Mouse (Mus musculus) adrenal gland, postnatal 36 days (tissue): ENCODE measurements around the gene Itch. TPM values are rescaled to one million over a fixed set of nuclear protein-coding genes. Genes with fewer than 3 reads are reported as not detected.
"Not testable (repeated sequence)": the region's sequence is repeated elsewhere in the genome, so short reads cannot be mapped to it uniquely, and the experiment has no call there.

ENCODE experiments used
- DNase-seq, 2 experiments: peaks; one replicate each; pipeline ENCODE4 v3.0.0; 2021; ENCODE audit warnings: mixed read lengths in 1 of 2
- long read RNA-seq, 2 experiments: library from polyadenylated mRNA; stranded (forward); transcript quantifications; one replicate each; pipeline ENCODE4 v2.0.0; 2021; ENCODE audit warnings: borderline sequencing depth in 2 of 2
- total RNA-seq, 2 experiments: library from RNA; stranded (reverse); gene quantifications; 2 replicates each; pipeline ENCODE4 v1.2.3; 2021

Itch gene
- total RNA-seq = 10 to 100 TPM; 47.1 to 51.2 TPM
- long read RNA-seq, experiment 1, full-length matches to known transcripts = 5 of 10 reads
- long read RNA-seq, experiment 1, partial matches to known transcripts = 1 of 10 reads
- long read RNA-seq, experiment 1, other reads (novel, unspliced or antisense) = 4 of 10 reads
- long read RNA-seq, experiment 2, full-length matches to known transcripts = 3 of 5 reads
- long read RNA-seq, experiment 2, partial matches to known transcripts = 1 of 5 reads
- long read RNA-seq, experiment 2, other reads (novel, unspliced or antisense) = 1 of 5 reads

GRCm38 (mm10) chr2:155133011-155133976 is at the start of gene Itch:
Gene Itch (plus strand): TSS chr2:155133509.
- DNase-seq = peak; percentile 95 to 96

- DNase-seq = no peak
These were observed 48.8 kb upstream of the Itch start for GRCm38 (mm10) chr2:155084546-155084945.

GRCm38 (mm10) chr2:155086328-155086727 is 47.0 kb upstream of the Itch start:
- no peak for DNase-seq

DNA sequence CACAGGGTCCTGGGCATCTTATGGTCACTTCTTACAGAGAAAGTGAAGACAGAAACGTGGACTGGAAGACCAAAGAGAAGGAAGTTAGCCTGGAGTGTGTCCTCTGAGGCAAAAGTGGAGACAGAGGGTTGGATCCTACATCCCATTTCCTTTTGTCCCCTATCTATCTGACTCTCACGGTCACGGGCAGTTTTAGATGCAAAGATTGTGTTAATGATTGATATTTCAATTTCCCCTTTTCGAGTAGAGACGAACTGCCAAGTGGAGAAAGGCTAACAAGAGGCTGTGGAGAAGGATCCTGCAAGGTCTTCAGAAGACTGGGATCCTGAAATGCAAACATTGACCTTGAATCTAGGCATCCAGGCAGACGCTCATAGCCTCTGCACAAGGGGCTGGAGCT is 45.0 kb upstream of the Itch start:
- DNase-seq = no peak

DNA sequence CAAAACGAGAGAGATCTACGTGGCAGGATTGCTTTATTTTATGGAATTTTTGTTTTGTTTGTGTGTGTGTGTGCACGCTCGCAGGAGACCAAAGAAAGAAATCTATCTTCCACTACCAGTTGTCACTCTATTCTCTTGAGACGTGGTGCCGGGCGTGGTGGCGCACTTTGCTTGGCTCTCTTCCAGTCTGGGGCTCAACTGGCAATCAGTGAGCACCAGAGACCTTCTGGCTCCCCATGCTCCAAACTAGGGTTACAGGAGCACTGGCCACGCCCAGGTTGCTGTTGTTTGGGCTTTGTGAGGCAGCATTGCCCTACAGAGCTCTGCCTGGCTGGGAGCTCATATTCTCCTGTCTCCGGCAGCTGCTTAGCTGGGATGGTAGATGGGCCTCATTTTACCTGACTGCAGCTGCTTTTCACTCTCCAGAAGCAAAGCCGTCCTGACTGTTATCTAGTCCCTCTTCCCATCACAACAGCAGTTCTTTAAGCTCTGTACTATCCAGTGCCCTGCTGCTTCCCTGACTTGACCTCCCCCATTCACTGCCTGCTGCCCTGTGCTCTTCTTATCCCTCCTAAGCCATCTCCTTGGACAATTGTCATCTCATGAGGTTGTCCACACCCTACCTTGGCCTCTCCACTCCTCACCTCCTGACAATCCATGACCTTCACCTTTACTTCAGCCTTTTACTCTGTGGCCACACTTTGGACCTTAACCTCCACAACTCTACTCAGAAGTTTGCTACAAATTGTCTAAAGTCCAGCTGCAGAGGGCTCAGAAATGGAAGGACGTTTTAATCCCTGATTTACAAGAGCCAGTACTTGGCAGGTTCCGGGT is 42.2 kb upstream of the Itch start:
- DNase-seq = peak; percentile 36 to 49

GRCm38 (mm10) chr2:155091743-155092075 is 41.6 kb upstream of the Itch start:
- no peak for DNase-seq

DNA sequence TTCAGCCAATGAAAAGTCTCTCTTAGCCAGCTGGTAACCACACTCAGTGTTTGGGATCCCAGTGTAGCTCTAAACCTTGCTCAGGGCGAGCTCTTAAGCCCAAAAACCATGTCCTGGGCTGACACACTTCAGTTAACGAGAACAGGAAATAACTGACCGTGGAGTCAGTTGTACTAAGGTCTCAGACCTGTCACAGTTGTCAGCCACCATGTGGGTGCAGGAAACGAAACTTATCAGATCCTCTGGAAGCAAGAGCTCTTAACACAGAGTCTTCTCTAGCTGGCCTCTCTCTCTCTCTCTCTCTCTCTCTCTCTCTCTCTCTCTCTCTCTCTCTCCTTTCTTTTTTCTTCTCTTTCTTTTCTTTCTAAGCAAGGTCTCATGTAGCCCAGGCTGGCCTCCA is 39.9 kb upstream of the Itch start:
- DNase-seq = no peak

GRCm38 (mm10) chr2:155098720-155099380 is 34.5 kb upstream of the Itch start:
- DNase-seq = peak in 1 of 2 experiments; percentile 45

- peak; percentile 36 to 44 for DNase-seq
These were observed 33.9 kb upstream of the Itch start for GRCm38 (mm10) chr2:155099421-155099820.

GRCm38 (mm10) chr2:155099994-155100795 is 33.1 kb upstream of the Itch start:
- no peak for DNase-seq

DNA sequence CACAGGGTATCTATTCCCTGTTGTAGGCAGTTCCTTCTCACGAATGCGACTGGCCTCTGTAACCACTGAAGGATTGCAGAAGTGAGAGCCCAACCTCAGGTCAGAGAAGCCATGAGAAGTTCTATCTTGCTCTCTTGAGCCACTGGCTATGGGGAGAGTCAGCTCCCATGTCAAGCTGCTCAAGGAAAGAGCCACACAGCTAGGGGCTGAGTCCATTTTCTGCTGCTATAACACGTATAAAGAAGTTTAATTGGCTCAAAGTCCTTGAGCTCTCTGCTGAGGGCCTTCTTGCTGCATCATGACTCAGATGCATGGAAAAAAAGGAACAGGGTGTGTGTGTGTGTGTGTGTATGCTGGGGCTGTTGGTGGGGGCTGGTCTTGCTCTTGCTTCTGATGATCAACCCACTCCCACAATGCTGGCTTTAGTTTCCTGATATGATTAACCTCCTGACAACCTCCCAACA is 32.5 kb upstream of the Itch start:
- peak; percentile 3 to 19 for DNase-seq

- no peak for DNase-seq
These were observed 31.5 kb upstream of the Itch start for GRCm38 (mm10) chr2:155101761-155102181.

GRCm38 (mm10) chr2:155103607-155104006 is 29.7 kb upstream of the Itch start:
- DNase-seq = no peak

- DNase-seq = not testable (repeated sequence)
These were observed 26.0 kb upstream of the Itch start for GRCm38 (mm10) chr2:155107276-155107675.

DNA sequence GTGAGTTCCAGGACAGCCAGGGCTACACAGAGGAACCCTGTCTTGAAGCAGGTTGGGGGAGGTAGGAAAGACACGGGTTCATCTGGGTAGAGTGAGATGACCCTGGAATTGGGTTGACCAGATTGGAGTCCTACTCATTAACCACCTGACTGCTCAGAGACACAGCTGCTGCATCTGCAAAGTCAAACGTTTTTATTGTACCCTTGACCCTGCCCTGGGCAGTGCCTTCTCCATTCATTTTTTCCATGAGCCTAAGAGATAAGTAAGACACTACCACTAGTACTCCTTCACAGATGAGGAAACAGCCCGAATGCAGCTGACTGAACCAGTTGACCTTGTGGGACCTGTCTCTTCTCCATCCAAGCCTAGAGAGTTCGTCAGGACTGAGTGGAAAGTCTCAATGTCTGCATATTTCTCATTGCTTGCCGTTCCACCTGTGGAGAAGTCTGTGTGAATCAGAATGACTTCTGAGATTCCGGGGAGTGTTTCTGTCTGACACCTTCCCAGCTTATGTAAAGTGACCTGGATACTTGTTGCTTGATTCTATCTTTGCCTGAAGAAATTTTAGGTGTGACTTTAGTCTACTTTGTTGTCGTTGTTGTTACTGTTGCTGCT is 18.0 kb upstream of the Itch start:
- DNase-seq = no peak

DNA sequence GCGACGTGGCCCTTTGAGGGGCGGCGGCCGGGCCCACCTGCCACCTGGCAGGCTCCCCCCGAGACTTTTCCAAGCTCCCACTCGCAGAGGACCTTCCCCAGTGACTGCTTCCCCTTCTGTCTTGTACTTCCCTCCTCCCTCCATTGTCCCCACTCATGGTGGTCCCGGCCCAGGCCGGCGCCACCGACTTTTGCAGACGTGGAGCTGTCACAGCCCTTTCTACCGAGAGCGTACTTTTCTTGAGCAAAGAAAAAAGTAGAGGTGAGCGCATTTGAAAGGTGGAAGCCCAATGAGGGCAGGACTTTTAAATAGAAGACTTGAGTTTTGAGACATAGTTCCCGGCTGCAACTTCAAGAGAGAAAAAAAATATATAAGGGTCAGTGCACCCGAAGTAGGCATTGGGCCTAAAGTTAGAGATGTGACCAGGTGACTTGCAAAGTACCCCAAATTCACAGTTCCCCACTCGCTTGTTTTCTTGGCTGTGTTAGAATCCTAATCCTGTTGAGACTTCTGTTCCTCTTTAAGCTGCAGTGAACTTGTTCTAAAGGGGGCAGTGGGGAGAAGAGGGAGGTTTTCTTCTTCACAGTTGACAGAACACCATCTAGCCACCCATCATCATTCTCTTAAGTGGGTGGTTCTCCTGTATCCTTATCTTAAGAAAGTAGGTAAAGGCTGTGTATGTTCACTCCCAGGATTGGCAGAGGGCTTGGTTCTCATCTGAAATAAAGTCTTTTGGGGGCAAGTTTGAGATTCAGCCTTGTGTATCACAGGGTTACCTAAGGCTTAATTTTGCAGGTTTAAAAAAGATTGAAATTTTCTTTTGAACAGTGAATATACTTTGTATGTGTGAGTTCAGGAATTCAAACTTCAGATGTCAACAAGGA is 910 bp downstream of the Itch start:
- no peak for DNase-seq

DNA sequence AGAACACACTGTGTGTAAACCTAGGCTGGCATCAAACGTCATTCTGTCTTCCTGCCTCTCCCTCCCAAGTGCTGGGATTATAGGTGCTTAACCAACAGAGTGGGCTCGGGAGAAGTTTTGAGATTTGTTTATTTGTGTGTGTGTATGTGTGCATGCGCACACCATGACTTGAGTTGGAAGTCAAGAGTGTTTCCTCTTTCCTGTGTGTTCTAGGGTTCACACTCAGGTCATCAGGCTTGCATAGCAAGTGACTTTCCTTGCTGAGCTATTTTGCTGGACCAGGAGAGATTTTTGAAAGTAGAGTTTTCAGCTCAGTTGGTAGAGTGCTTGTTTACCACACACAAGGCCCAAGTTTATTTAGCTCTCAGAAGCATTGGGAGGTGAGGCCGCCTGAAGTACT is 1.8 kb downstream of the Itch start:
- DNase-seq = peak in 1 of 2 experiments; percentile 11

- DNase-seq = no peak
These were observed 2.2 kb downstream of the Itch start for GRCm38 (mm10) chr2:155135534-155135933.

- no peak for DNase-seq
These were observed 7.7 kb downstream of the Itch start for GRCm38 (mm10) chr2:155140986-155141385.
